Mouse (Mus musculus) liver, embryonic 14.5 days (tissue): Measurements from ENCODE around the gene Intu. TPM values are rescaled to one million over a fixed set of nuclear protein-coding genes. Genes with fewer than 3 reads are reported as not detected.
A peak's percentile ranks its signal among the peaks of the same experiment; 100 is the strongest.

Experiments used
- ATAC-seq: fragments of 200-750 bp; cut with Nextera tagmentation; 2 replicates; pipeline ENCODE4 v1.8.0; 2017; ENCODE audit warnings: moderate number of reproducible peaks, mild to moderate bottlenecking, moderate library complexity; ENCODE audit not compliant: insufficient read depth
- DNase-seq, 3 experiments: peaks; one replicate each; pipeline ENCODE4 v3.0.0-alpha.2; 2012 to 2013; ENCODE audit warnings: low read depth in 3 of 3, low spot score in 3 of 3
- H3K27ac ChIP-seq: fragments of 300-500 bp; sonication (generic); 2 replicates; pipeline ENCODE4 v1.5.1; 2014; ENCODE audit warnings: moderate library complexity, mild to moderate bottlenecking, control low read depth, inconsistent platforms
- H3K27me3 ChIP-seq: fragments of 300-500 bp; sonication (generic); 2 replicates; pipeline ENCODE4 v1.6.1; 2014; ENCODE audit warnings: mild to moderate bottlenecking, low read length, moderate library complexity; ENCODE audit not compliant: control insufficient read depth, insufficient read depth
- H3K36me3 ChIP-seq: fragments of 300-500 bp; sonication (generic); replicated peaks from 2 replicates; pipeline ENCODE4 v1.6.1; 2014; ENCODE audit warnings: low read depth; ENCODE audit not compliant: control insufficient read depth, insufficient read depth
- H3K4me1 ChIP-seq, 2 experiments: fragments of 200-500 bp in 1 of 2; fragments of 300-500 bp in 1 of 2; sonication (generic) in 1 of 2; replicated peaks; 2 replicates each; pipeline ENCODE4 v1.6.1; 2012 to 2014; ENCODE audit warnings: antibody characterized with exemption in 1 of 2, inconsistent platforms in 1 of 2, low read length in 1 of 2; ENCODE audit not compliant: control insufficient read depth in 2 of 2, insufficient read depth in 2 of 2
- H3K4me2 ChIP-seq: fragments of 300-500 bp; sonication (generic); 2 replicates; pipeline ENCODE4 v1.6.1; 2014; ENCODE audit warnings: low read depth, mild to moderate bottlenecking, control low read depth, moderate library complexity
- H3K4me3 ChIP-seq, 2 experiments: fragments of 200-500 bp in 1 of 2; fragments of 300-500 bp in 1 of 2; sonication (generic) in 1 of 2; 2 replicates each; pipeline ENCODE4 v1.5.1; 2012 to 2014; ENCODE audit warnings: low read depth in 2 of 2, low read length in 2 of 2, mild to moderate bottlenecking in 2 of 2, control low read depth in 1 of 2, inconsistent platforms in 1 of 2, moderate library complexity in 1 of 2; ENCODE audit not compliant: insufficient read depth in 1 of 2
- H3K9ac ChIP-seq: fragments of 300-500 bp; sonication (generic); replicated peaks from 2 replicates; pipeline ENCODE4 v1.6.1; 2014; ENCODE audit warnings: mild to moderate bottlenecking, control low read depth, moderate library complexity
- H3K9me3 ChIP-seq: fragments of 300-500 bp; sonication (generic); 2 replicates; pipeline ENCODE4 v1.6.1; 2016; ENCODE audit warnings: low read length, mixed read lengths; ENCODE audit not compliant: control insufficient read depth
- CTCF ChIP-seq: IDR thresholded peaks from 2 replicates; pipeline ENCODE4 v1.5.1; 2016; ENCODE audit warnings: antibody characterized with exemption, low read depth, control low read depth
- EP300 ChIP-seq: IDR thresholded peaks from 2 replicates; pipeline ENCODE4 v1.6.1; 2016; ENCODE audit warnings: antibody characterized with exemption, low read depth
- WGBS: fragments of 180-500 bp; shearing (Covaris S2); extraction: QIAGEN DNeasy Blood & Tissue Kit; methylation state at CpG from one replicate; pipeline ENCODE4 v1.1.7; 2014; ENCODE audit not compliant: insufficient replicate concordance; 5-methylcytosine and 5-hydroxymethylcytosine counted together
- polyA plus RNA-seq, 2 experiments: library from polyadenylated mRNA; depleted of rRNA in 1 of 2; stranded (reverse) in 1 of 2; unstranded in 1 of 2; fragments of >200 nt; fragmentation: Nextera tagmentation in 1 of 2; extraction: Ambion mirVana in 1 of 2; gene quantifications; 2 replicates each; pipeline versions ENCODE4 v1.2.1 to v1.2.3; 2012 to 2014

Gene Intu
- polyA plus RNA-seq, 2 experiments = 0.52 to 0.80 TPM

- Histone ChIP-seq H3K9ac (no peak overlapping the region), H3K9me3 (no peaks in the 10 kb centered on the region), H3K36me3 (no peaks in the 10 kb centered on the region), H3K27me3 (no peaks in the 10 kb centered on the region), H3K27ac (no peak overlapping the region), H3K4me2 (no peak overlapping the region), H3K4me1 (peaks cover 0 to 1% of the 10 kb centered on the region in 2 experiments; a peak in 1 of 4 replicates), H3K4me3 (no peak overlapping the region)
- WGBS = 16% methylated on average over 6 of the region's 6 CpGs
- no peak for DNase-seq
- TF ChIP-seq CTCF (no peak), EP300 (no peak)
- ATAC-seq = peak; percentile 35; the same call in 1 of the 2 replicates
Observed at GRCm38 (mm10) chr3:40668889-40669288, 137.8 kb downstream of the Intu start.

GRCm38 (mm10) chr3:40669395-40669794, 138.3 kb downstream of the Intu start:
- Histone ChIP-seq H3K36me3 (no peaks in the 10 kb centered on the region), H3K4me1 (peaks cover 0 to 1% of the 10 kb centered on the region in 2 experiments; a peak in 1 of 4 replicates)
- WGBS = 65% methylated on average over 3 of the region's 3 CpGs

GRCm38 (mm10) chr3:40673515-40673914, 142.4 kb downstream of the Intu start:
- Histone ChIP-seq H3K27me3 (no peaks in the 10 kb centered on the region), H3K27ac (no peak overlapping the region), H3K4me3 (no peak overlapping the region), H3K4me1 (no peaks in the 10 kb centered on the region; a peak in 1 of 4 replicates), H3K9ac (no peak overlapping the region), H3K4me2 (no peak overlapping the region), H3K9me3 (no peaks in the 10 kb centered on the region), H3K36me3 (no peaks in the 10 kb centered on the region)
- ATAC-seq = no peak
- 55% methylated on average over 1 of the region's 1 CpGs for WGBS
- no peak for DNase-seq
- TF ChIP-seq CTCF = no peak
- TF ChIP-seq EP300 = no peak

More at GRCm38 (mm10) chr3:40669395-40669794, 138.3 kb downstream of the Intu start:
- no peak for TF ChIP-seq CTCF
- TF ChIP-seq EP300 = no peak
- Histone ChIP-seq H3K9me3 (no peaks in the 10 kb centered on the region), H3K4me3 (no peak overlapping the region), H3K4me2 (no peak overlapping the region), H3K27me3 (no peaks in the 10 kb centered on the region), H3K27ac (no peak overlapping the region), H3K9ac (no peak overlapping the region)
- no peak for ATAC-seq
- DNase-seq = no peak

- Histone ChIP-seq H3K9ac (no peak overlapping the region), H3K4me1 (no peaks in the 10 kb centered on the region), H3K36me3 (no peaks in the 10 kb centered on the region), H3K27ac (no peak overlapping the region), H3K4me2 (no peak overlapping the region), H3K4me3 (no peak overlapping the region), H3K9me3 (no peaks in the 10 kb centered on the region), H3K27me3 (no peaks in the 10 kb centered on the region)
- TF ChIP-seq CTCF = no peak
- TF ChIP-seq EP300 = no peak
- ATAC-seq (no peak), DNase-seq (no peak)
- 59% methylated on average over 8 of the region's 8 CpGs for WGBS
Observed at GRCm38 (mm10) chr3:40674873-40675405, 143.9 kb downstream of the Intu start.

GRCm38 (mm10) chr3:40678856-40679255, 147.8 kb downstream of the Intu start:
- WGBS = 68% methylated on average over 1 of the region's 1 CpGs
- H3K36me3 ChIP-seq = no peaks in the 10 kb centered on the region
- H3K9me3 ChIP-seq = no peaks in the 10 kb centered on the region
- H3K4me3 ChIP-seq = no peak overlapping the region
- H3K4me2 ChIP-seq = no peak overlapping the region
- no peak overlapping the region for H3K9ac ChIP-seq
- no peak overlapping the region for H3K27ac ChIP-seq
- ATAC-seq = no peak
- DNase-seq = no peak
- TF ChIP-seq CTCF (no peak), EP300 (no peak)
- H3K27me3 ChIP-seq = no peaks in the 10 kb centered on the region
- H3K4me1 ChIP-seq = peaks cover 0 to 3% of the 10 kb centered on the region in 2 experiments; a peak in 1 of 4 replicates
